ENCODE assay signal across 8 mouse cellular contexts in genomic region chr2:132689569-132690231, GRCm38 (mm10). TPM values are rescaled to one million over a fixed set of nuclear protein-coding genes. Genes with fewer than 3 reads are reported as not detected.
DNase-seq lines count a peak whose midpoint lies in the region; ATAC-seq and TF ChIP-seq lines count a peak whose summit lies in the region.

No protein-coding gene starts in this region.

- no peaks in the 10 kb centered on the region for H3K27me3 ChIP-seq in heart, embryonic 13.5 days (replicated peaks)
- H3K27me3 ChIP-seq in liver, adult 2 months (ENCODE audit: control insufficient read depth, insufficient read depth, low read length), result no peaks in the 10 kb centered on the region

- H3K4me3 ChIP-seq in heart, embryonic 13.5 days, result no peak overlapping the region
- no peak overlapping the region for H3K4me3 ChIP-seq in liver, adult 2 months (ENCODE audit: insufficient read depth, low read depth, low read length)

- H3K36me3 ChIP-seq in heart, embryonic 13.5 days, result peaks cover 14% of the 10 kb centered on the region
- no peaks in the 10 kb centered on the region; the same call in 1 of the 2 replicates for H3K36me3 ChIP-seq in liver, adult 2 months (ENCODE audit: control insufficient read depth, insufficient read depth, low read length)

- 38% methylated on average over 15 of the region's 15 CpGs for WGBS in heart, embryonic 13.5 days
- 26% methylated on average over 15 of the region's 15 CpGs for WGBS in liver, adult 2 months

- ATAC-seq in cerebellum, adult (ENCODE audit: insufficient number of reproducible peaks, low FRiP score, low TSS enrichment), result 0 out of 2 replicates have a peak, but pooled peaks have one; percentile 18
- ATAC-seq in heart, embryonic 13.5 days (ENCODE audit: extremely low read depth, insufficient number of reproducible peaks, low FRiP score, low TSS enrichment), result 0 out of 2 replicates have a peak, but pooled peaks have one; percentile 6

- H3K4me2 ChIP-seq in heart, embryonic 13.5 days, result 0 out of 2 replicates have a peak overlapping the region, but pooled peaks have one; percentile 7

- no peak for TF ChIP-seq CTCF in liver, adult 2 months (IDR thresholded peaks at IDR 0.05; ENCODE audit: low read depth, low read length)

- no peaks in the 10 kb centered on the region for H3K79me2 ChIP-seq in liver, adult 2 months (ENCODE audit: control insufficient read depth, insufficient read depth, low read length)

- no peak for TF ChIP-seq POLR2A in liver, adult 2 months (IDR thresholded peaks at IDR 0.05; ENCODE audit: extremely low read depth, insufficient read depth, low read length)

- H3K9me3 ChIP-seq in heart, embryonic 13.5 days, result no peaks in the 10 kb centered on the region

- no peak for DNase-seq in cerebellum, adult 8-10 months
- peak; percentile 21 for DNase-seq in 3T3-L1 (ENCODE audit: low read depth, low spot score)
- peak; percentile 62 for DNase-seq in cerebellum, adult 9-10 months
- DNase-seq in liver, adult 2 months (ENCODE audit: extremely low read depth, low read depth, low spot score), result peak; percentile 94
- peak; percentile 72 for DNase-seq in telencephalon, adult 2 months (ENCODE audit: low read depth, low spot score)
- no peak for DNase-seq in thymus, postnatal 0 days (ENCODE audit: low spot score)

- H3K9ac ChIP-seq in heart, embryonic 13.5 days, result peak overlapping the region; percentile 9
- H3K9ac ChIP-seq in liver, adult 2 months (ENCODE audit: low read depth, low read length), result peak overlapping the region; percentile 51; the same call in 1 of the 2 replicates

- peaks cover 47% of the 10 kb centered on the region for H3K4me1 ChIP-seq in heart, embryonic 13.5 days
- peaks cover 18% of the 10 kb centered on the region for H3K4me1 ChIP-seq in liver, adult 2 months (ENCODE audit: control insufficient read depth, insufficient read depth, low read length)

- peak overlapping the region; percentile 25 for H3K27ac ChIP-seq in heart, embryonic 13.5 days (replicated peaks)
- H3K27ac ChIP-seq in liver, adult 2 months (replicated peaks; ENCODE audit: insufficient read depth, low read depth, low read length), result peak overlapping the region; percentile 88

RNA-seq across cellular contexts. Expression of gene Shld1, which starts 3.0 kb away (rescaled TPM):
- 13.4 and 14.9 TPM in 2 replicates for polyA plus RNA-seq in heart, embryonic 13.5 days (2015; fragmentation: Nextera tagmentation; extraction: Ambion mirVana)
- total RNA-seq in liver, adult 2 months (2014; rRNA removed), result 14.1 and 17.1 TPM in 2 replicates
- 7.6 and 8.7 TPM in 2 replicates for polyA plus RNA-seq in liver, adult 2 months (2012; rRNA removed)
- polyA plus RNA-seq in thymus, postnatal 0 days (2015; fragmentation: Nextera tagmentation; extraction: Ambion mirVana), result 17.8 and 20.7 TPM in 2 replicates

Comparison
In these comparisons a context has a peak if more than half of its experiments do, and no peak if none do; other contexts are left out.
1. DNase-seq: peak in 3T3-L1 (single experiment), cerebellum, adult 9-10 months (single experiment), liver, adult 2 months (single experiment) and telencephalon, adult 2 months (single experiment); none in cerebellum, adult 8-10 months (single experiment) and thymus, postnatal 0 days (single experiment).